Mouse (Mus musculus) c-Kit-positive CD71-positive TER-119-positive erythroid progenitor cells, embryonic 14.5 days (primary cell): ENCODE measurements around the gene Glis3.

Experiments
- DNase-seq: peaks from one replicate; pipeline ENCODE4 v3.0.0-alpha.2; 2013; ENCODE audit warnings: low spot score

The Glis3 gene

DNA sequence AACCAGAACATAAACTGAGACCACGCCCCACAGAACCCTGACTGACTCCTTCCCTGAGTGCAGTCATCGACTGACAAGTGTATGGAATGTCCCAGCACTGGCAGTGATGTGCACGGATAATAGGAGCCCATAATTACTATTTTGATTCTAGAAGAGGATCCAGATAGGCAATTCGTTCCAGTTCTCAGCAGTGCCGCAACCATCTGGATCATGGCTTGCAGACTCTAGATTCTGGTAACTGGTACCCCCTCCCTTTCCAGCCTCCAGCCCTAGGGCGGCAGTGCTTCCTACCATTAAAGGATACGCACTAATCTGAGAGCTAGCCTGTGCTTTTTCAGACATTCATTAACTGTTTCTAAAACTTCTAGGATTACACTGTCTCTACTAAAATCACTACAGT is 24.7 kb downstream of the Glis3 start:
- DNase-seq: no peak

DNA sequence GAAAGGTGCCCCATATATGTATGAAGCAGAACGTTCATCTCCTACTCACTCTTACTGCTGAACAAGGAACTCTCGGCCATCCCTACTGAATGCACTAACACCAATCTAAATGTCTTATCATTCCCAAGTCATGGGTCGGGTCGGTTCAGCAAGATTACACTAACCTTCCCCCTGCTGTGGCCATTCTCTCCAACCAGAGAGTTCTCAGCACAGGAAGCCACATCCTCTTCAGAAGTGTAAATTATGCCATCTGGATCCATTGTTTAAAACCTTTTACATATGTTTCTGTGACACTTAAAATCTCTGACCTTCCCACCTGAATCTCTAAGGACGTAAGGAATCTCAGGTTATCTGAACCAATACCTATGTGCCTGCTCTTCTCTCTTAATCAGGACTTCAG is 29.0 kb downstream of the Glis3 start:
- no peak for DNase-seq

DNA sequence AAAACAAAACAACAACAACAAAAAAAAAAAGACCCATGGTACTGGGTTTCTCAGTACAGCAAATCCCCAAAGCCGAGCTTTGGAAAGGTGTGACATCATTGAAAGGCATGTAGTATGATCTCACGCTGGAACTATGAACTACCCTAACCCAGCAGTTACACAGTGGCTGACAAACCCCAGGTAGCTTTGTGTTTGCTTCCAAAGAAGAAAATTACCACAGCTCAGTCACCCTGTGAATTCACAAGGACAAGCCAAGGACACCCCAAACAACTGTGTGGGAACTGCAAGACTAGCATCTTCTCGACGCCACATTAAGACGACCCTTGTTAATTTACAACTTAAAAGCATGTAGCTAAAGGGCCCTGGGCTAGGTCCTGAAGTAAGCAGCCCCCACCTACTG is 30.4 kb downstream of the Glis3 start:
- no peak for DNase-seq

DNA sequence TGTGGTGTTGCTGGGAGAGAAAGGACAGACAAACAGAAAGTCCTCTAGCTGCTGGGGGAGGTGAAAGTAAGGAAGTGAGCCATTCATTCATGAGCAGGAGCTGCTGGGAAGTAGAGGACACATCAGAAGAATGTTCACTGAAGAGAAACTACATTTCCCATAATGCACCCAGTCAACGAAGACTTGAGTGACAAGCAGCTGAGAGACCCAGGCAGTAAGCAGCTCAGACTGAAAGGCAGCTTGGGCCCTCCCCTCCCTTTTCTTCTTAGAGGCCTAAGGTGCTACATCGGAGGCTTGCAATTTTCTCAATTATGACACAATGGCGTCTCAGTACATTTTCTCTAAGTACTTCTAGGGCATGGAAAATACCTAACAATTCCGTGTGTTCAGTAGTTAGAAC is 31.0 kb downstream of the Glis3 start:
- DNase-seq: no peak

DNA sequence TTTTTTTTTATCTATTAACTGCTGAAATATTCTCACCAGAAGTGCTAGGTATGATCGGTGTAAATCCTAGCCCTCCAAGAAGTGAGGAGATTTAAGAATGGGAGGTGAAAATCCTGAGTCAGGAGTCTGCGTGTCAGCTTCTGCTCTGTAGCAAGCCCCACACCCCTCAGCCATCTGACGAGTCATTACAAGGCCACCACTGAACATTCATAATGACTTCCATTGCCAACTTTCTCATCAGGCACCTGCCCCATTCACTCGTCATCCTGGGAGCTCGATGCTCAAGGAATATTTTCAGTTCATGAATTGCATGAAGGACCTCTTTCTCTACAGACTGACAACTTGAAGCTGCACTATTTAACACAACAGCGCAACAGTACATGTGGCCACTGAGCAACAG is 32.5 kb downstream of the Glis3 start:
- DNase-seq: no peak

DNA sequence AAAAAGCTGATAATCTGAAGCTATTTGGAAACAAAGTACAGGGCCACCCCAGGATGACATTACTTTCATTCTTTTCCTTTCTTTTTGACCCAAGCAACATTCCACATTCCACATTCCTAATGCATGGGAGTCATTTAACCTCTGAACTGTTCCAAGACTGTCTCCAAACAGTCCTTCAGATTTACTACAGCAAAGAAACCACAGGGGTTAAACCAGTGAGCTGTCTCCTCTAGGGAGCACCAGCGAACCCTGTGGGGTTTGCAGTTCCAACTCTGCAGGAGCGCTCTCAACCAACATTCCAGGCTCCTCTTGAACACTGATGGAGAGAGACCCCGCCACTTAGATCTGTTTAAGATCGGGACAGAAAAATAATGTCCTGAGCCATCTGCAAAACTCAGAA is 33.6 kb downstream of the Glis3 start:
- DNase-seq: no peak

DNA sequence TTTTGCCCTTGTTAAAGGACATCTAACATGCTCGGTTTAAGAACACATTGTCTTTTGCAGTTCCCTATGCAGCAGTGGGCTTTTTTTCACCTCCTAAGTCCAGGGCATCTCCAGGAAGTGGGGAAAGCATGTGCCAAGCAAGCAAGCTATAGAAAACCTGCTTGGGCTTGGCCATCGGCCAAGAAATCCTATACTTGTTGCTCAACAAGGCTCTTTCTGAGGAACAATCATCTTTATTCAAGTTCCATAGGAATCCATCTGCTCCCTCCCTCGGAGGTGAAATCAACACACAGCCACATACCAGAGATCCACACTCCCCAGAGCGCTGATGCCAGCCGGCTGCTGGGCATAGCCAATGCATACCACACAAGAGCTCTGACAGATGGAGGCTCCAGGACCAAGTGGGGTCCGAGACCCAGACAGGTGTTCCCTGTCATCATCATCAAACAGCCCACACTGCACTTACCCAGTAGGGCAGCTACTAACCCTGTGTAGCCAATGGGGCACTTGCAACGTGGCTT is 39.0 kb downstream of the Glis3 start:
- no peak for DNase-seq

DNA sequence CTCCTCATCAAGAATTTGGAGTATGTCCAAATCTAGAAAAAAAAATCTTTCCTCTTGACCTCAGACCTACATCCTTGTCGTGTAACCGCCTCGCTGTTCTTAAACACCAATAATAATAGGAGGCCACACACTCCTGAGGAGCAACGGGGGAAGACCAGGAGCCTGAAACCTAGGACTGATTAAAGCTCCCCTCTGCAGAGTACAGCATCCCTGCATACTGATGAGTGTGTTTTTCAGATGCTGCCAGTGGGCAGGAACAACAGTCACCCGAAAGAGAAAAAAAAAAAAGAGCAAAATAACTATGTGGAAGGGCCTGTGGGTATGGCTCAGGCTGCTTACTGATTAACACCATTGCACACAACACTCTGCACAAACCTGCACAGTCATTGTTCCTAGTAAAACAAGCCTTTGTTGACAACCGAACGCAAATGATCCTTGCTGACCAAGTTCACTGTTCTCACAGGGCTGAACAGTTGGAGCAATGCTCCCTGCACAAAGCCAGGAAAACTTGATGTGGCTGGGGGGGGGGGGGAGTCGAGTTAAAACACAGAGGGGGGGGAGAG is 43.8 kb downstream of the Glis3 start:
- DNase-seq: no peak

DNA sequence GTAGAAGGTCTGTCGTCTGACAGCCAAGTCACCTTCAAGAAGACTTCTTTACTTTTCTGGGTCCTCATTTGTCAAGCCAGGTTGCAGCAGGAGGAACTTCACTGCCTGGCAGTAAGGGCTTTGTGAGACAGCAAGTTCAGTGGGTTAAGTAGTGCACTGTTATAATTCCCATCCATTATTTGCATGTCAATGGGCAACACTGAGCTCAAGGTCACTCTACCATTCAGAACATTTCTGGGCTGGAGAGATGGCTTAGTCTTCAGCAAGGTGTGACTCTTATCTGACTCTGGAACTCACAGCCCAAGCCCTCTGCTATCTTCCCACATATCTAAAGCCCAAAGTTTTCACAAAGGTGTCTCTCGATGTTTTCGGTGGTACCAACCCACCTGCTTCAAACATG is 44.9 kb downstream of the Glis3 start:
- no peak for DNase-seq

DNA sequence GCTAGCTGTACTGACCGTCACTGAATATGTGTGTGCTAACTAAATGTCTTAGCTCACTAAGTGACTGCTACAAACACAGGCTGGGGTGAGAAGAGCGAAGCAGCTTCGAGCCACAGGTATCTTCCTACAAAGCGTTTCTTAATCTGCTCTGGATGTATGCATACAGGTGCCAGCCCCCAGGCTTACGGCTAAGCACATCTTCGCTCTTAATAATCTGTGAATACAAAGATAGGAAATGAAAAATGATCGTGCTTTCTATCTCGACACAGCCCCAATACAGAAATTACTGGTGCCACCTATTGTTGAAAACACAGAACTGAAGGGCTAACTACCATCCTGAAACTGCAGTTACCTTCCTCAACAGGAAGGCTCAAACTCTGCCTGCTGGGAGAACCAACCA is 51.5 kb downstream of the Glis3 start:
- DNase-seq: no peak

DNA sequence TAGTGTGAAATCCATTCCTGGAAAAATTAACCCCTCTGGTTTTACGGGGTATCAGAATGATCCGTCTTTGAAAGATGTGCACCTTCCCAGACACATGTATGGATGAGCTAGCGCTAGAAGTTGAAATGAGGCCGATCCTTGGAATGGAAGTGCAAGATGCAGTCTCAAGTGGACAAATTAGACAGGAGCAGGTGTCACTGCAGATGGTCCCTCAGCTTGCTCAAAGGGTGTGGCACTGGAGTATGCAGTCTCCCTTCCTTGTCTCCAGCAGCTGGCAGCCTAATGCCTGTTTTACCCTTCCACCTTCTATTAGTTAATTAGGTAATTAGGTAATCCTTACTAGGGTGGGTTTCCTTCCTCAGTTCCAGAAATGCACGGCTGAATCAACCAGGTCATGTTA is 53.7 kb downstream of the Glis3 start:
- no peak for DNase-seq

DNA sequence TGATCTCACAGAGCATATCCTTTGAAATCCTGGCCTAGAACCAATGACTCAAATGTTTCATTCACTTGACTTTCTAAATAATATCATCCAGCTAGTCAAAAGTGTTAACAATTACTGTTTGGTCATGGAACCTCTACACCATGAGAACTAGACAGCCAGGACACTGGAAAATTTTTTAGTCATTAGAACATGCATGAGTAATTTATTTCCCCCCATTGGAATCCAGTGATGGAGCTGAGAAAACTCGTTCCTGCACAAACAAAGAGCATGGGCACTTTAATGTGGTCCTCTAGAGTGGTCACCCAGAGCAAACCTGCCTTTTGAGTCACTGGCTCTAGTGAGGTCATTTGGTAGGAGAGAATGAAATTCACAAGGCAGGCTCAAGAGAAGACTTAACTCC is 55.3 kb downstream of the Glis3 start:
- DNase-seq: no peak

DNA sequence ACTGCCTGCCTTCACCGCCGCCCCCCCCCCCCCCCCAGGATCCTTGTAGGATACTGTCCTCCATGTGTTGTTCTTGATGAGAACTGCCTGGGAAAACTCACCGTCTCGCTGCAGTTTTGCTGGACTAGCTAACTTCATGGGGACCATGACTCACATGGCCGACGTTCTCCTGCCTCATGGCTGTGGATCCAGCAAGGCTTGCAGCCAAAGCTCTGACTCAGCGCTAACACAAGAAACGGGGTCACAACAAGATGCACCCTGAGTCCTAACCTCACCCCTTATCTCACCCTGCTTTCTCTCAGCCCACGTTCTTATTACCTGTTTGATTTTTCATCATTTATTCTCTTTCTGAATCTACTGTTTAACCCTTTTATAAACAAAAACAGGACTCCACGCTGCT is 56.2 kb downstream of the Glis3 start:
- DNase-seq: no peak

DNA sequence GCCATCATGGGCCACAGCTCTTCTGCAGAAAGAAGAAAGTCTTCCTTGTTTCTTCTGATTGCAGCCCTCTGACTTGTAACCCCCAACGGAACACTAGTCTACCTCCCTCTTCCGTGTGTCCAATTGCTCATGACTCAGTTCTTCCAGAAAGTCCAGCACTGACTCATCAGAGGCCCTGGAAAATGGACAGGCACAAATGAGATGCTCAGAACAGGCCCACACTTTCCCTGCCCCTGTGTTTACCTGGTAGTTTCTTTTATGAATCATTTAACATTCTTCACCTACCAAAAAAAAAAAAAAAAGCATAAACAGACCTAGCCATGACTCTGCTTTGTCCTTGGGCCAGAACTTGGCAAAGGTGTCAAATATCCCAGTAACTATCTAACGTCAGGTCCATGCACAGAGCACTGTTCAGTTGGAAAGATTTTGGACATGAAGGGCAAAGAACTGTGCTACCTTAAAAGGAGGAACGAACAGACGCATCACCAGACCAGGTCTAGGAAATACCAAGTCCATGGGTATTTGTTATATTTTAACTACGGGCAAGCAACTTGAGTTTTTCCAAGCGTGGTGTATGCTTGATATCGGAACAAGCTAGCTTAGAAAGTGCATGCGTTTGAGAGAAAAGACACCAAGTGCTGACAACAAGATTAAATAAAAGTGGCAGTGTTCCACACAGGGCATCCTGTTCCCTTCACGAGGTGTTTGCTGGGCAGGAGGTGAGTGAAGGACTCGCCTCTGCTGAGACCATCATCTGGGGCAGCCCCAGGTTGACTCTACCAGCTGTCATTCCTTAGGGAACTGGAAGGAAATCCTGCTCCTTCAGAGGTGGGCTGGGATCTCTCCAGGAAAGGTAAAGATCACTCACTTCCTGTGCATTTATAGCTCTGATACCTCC is 58.0 kb downstream of the Glis3 start:
- DNase-seq: no peak

DNA sequence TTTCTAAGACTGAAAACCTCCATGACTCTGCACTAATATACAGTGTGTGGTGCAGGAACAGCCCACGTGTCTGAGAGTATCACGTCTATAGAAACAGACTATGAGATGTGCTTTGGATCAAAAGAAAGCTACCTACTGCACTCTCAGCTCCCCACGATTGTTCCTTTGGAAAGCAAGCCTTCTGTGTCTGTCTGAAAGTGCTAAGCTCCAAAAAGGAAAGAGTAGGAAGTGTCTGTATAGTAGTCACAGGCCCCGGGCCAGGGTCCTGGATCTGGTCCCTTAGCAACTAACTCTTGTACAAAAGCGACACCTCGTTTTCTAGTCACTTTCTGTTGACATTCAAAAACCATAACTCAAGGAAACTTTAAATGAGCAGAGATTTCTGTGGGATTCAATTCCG is 62.1 kb downstream of the Glis3 start:
- no peak for DNase-seq

DNA sequence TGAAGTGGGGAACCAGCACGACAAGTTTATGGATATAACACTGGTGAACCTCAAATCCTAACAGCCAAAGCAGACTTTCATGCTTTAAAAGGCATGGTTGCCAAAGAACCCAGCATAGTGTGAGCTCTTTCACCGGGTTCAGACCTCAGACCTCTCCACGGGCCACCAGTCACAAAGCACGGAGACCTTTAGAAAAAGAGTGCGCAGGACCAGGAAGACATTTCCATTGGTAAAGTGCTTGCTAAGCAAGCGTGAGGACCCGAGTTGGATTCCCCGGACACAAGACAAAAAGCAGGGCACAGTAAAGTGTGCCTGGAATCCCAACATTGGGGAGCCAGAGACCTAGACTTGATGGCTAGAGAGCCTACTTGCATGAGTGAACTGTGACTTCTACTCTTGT is 62.7 kb downstream of the Glis3 start:
- no peak for DNase-seq

DNA sequence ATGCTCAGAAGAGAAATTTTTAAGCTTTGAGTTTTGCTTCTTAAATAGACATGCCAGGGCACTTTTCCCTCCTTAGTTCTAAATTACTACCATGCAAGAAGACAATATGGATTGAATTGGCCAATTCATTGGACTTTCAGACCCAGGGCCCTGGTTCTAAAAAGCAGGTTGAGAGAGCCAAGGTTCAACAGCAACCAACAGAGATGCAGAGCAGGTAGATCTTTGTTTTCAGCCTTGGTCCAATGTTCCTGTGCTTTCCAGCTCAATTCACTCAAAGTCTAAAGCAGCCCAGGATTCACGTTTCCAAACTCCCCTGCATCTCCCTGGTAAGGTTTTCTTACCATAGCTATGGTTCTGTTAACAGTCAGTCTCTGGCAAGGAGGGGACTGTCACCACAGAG is 63.4 kb downstream of the Glis3 start:
- DNase-seq: no peak

DNA sequence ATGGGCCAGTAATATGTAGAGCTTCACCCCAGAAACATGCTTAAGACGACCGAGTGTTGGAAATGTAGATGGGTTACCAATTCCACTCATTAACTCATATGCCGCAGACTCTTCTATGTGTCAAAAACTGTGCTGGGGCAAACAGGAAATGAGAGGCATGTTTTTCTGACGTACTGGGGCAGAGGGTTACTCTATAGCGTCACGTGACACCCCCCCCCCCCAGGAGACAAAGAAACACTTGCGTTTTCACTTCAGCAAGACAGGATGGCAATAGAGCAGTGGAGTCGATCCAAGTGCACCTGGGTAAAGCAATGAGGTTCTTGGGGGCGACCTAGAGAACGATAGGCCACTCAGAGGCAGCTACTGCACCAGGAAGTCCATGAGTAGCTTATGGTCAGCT is 67.6 kb downstream of the Glis3 start:
- no peak for DNase-seq

DNA sequence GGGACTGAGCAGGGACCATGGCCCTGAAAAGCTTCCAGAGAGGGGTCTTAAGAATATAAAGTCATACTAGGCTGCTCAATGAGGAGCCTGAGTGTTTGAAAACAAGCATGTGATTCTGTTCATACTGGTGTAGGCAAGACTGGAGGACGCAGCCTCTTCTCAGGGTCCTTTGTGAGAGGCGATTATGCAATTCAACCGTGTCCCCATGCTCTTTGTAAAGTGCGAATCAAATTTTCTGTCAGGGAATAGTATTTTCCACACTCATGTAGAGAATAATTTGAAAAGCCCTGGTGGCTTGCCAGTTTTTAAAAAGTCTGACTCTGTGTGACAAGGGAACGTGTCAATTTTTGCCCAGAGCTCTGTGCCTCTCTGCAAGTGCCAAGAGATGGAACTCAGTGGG is 71.1 kb downstream of the Glis3 start:
- DNase-seq: no peak

DNA sequence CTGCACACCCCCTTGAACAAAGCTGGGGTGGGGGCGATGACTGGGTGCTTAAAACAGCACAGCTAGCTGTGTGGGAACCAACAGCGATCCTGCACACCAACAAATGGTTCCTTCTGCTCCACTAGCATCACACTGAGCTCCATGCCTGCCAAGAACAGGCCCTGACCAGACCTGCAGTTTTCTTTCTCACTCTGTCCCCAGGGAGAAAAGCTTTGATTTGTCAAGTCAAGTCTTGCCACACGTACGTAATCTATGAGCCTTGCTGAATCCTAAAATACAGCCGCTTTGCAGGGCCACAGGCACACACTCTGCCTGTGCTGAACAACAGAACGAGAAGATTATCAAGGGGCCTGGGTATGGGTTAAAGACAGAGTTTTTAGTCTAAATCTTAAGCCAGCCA is 71.6 kb downstream of the Glis3 start:
- DNase-seq: no peak

DNA sequence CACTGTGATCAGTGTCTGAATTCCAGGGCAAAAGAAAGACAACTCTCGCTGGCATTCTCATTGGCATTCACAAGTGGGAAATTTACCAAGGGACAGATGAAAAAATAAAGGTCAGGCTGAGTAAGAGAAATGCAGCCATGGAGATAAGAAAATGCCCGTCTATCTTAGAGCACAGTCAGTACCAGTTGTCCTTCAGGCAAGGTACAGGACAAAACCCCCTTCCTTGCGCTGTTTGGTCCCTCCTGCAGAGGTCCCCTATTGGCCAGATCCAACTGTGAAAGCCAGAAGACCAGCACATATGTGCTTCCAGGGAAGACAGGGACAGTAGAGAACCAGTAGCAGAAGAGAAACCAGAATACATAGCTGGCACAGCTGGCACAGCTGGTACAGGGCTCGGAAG is 79.0 kb downstream of the Glis3 start:
- no peak for DNase-seq

DNA sequence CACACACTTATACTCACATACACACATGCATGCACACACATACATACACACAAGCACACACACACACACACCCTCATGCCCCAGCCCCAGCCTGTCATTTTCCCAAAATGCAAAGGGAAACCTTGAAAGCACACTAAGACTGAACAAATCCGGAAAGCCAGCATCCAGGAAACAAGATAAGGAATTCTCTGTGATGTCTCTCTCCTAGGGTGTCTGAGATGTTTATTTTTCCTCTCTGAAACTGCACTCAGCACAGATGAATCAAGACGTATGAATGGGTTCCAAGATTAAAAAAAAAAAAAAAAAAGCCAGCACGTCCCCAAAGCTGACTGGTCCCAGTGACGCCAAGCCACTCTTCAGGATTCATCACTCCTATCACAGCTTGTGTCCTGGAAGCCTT is 85.7 kb downstream of the Glis3 start:
- no peak for DNase-seq

DNA sequence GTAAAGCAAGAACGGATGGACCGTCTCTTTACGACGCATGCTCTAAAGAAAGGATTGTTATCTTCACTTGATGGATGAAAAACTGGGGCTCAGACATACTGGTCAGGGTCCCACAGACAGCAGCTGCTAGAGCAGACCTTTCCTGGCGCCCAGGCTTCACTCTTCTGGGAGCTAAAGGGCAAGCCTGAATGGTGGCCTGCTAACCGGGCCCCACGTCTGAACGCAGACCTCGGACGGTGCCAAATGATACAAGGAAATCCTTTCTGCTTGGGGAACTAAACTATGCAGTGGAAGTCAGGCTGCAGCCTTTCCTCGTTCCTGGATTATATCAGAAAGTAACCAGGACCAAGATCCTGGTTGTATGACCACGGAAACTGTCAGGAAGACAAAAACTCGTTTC is 86.9 kb downstream of the Glis3 start:
- no peak for DNase-seq
